Mouse (Mus musculus) lung, adult 2 months (tissue): ENCODE results near the gene Dnajc28.

Experiments
- CTCF ChIP-seq: fragments of 200-500 bp; IDR thresholded peaks from 2 replicates; pipeline ENCODE4 v1.5.1; 2011; ENCODE audit warnings: mild to moderate bottlenecking, low read length, control low read depth; ENCODE audit not compliant: insufficient read depth
- POLR2A ChIP-seq: fragments of 200-500 bp; IDR thresholded peaks from 2 replicates; pipeline ENCODE4 v1.6.1; 2011; ENCODE audit warnings: low read depth, mild to moderate bottlenecking, control low read depth, low read length, borderline replicate concordance; ENCODE audit errors: extremely low read depth

DNA sequence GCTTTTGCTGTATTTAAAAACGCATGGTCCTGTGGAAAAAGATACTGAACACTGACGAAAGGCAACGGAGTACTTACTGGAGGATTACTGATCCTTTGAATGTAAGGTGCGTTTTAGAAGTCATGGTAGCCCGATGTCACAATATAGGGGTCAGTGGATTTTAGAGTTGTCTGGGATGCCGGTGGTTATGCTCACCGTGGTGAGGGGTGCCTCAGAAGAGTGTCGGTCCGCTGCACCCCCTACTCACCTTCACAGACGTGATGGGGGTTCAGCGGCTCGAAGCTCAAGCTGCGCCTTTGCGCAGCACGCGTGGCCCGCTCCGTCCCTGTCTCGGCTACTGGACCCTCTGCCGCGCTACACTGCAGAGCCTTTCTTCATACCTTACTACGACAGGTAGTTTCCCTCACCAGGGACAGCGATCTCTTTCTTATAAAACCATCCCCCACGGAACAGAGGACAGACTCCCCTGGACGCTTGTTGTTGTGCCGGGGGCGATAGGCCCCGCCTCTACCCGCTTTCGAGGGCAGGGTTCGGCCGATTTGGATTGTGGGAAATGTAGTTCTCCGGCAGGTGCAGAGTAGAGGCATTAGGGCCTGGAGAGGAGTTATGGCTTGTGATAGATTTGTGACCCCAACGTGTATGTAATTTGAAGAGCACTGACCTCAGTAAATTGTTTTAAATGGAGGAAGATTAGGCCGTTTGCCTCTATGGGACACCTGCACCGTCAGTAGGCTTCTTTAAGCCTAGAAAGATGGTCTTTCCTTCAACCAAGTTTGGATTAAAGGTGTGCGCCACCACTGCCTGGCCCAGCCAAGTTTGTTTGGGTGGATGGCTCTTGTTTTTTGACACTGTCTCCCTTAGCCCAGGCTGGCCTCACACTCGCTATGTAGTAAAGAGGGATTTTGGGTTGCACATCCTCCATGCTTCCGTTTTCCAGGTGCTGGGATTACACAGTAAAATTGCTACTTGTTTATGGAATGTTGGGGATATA is at the start of gene Dnajc28:
- TF ChIP-seq CTCF = no peak
- peak; percentile 67; the same call in 1 of the 2 replicates for TF ChIP-seq POLR2A
